Mouse (Mus musculus): ENCODE measurements around the gene Snx32. TPM values are rescaled to one million over a fixed set of nuclear protein-coding genes. Genes with fewer than 3 reads are reported as not detected.
"Not testable (repeated sequence)": the region's sequence is repeated elsewhere in the genome, so short reads cannot be mapped to it uniquely, and the experiment has no call there.

Gene Snx32
- polyA plus RNA-seq, 1 experiment, result 10.8 TPM

DNA sequence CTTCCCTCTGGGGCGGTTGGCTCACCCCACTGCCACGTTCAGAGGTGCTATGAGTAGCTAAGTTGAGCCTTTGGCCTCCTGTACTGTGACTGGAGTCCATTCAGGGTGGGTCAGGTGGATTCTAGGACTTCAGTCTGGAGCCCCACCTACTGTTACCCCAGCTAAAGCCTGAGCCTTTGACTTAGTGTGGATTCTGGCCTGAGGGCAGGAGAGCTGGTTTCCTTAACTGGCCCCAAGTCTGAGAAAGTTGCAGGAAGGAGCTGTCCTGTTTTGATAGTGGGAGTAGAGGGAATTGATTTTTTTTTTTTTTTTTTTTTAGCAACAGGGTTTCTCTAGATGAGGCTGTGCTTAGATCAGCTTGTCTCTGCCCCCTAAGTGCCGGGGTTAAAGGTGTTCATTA lies 16.0 kb downstream of the Snx32 start:
- Histone ChIP-seq H3K36me3 (ENCODE audit: control insufficient read depth, insufficient read depth, low read length) (peaks cover 41% of the 10 kb centered on the region), H3K27ac (ENCODE audit: insufficient read depth, low read length) (no peak overlapping the region), H3K4me1 (ENCODE audit: control insufficient read depth, insufficient read depth, insufficient read length) (no peaks in the 10 kb centered on the region), H3K27me3 (ENCODE audit: control insufficient read depth, insufficient read depth, low read length) (no peaks in the 10 kb centered on the region), H3K4me3 (ENCODE audit: extremely low read depth, insufficient read depth, insufficient read length) (no peak overlapping the region)
- TF ChIP-seq CTCF (IDR thresholded peaks at IDR 0.05; ENCODE audit: extremely low read depth, insufficient read depth, insufficient read length, insufficient replicate concordance), result no peak
- no peak for TF ChIP-seq POLR2A (IDR thresholded peaks at IDR 0.05; ENCODE audit: low read depth, low read length)
- DNase-seq (ENCODE audit: low read depth in 1 of 2, low spot score in 2 of 2), result no peak
- WGBS, result 86% methylated on average over 3 of the region's 3 CpGs

DNA sequence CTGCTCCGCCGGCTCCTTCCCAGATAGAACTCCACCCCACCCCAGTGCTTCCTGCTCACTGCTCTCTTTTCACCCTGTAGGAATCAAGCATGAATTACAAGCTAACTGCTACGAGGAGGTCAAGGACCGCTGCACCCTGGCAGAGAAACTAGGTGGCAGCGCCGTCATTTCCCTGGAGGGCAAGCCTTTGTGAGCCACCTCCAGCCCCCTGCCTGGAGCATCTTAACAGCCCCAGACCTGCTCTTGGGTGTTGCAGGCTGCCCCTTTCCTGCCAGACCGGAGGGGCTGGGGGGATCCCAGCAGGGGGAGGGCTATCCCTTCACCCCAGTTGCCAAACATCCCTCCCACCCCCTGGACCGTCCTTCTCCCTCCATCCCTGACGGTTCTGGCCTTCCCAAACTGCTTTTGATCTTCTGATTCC lies 17.0 kb downstream of the Snx32 start:
- not testable (repeated sequence) for H3K4me3 ChIP-seq (ENCODE audit: extremely low read depth, insufficient read depth, insufficient read length); H3K4me1 ChIP-seq (ENCODE audit: control insufficient read depth, insufficient read depth, insufficient read length); H3K27ac ChIP-seq (ENCODE audit: insufficient read depth, low read length); H3K27me3 ChIP-seq (ENCODE audit: control insufficient read depth, insufficient read depth, low read length); DNase-seq (ENCODE audit: low read depth in 1 of 2, low spot score in 2 of 2)
- 66% methylated on average over 9 of the region's 9 CpGs for WGBS
- H3K36me3 ChIP-seq (ENCODE audit: control insufficient read depth, insufficient read depth, low read length), result peaks cover 41% of the 10 kb centered on the region

DNA sequence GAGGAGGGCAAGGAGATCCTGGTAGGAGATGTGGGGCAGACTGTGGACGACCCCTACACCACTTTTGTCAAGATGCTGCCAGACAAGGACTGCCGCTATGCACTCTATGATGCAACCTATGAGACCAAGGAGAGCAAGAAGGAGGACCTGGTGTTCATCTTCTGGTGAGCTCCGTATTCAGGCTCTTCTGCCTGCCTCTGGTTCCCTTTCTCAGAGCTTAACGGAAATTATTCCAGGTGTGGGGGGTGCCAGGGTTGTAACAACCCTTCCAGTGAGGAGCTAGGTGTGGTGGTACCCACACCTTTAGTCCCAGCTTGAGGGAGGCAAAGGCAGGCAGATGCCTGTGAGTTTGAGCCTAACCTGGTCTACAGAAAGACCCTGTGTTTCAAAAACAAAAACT lies 17.7 kb downstream of the Snx32 start:
- DNase-seq (ENCODE audit: low read depth in 1 of 2, low spot score in 2 of 2), result no peak
- Histone ChIP-seq H3K4me1 (ENCODE audit: control insufficient read depth, insufficient read depth, insufficient read length) (no peaks in the 10 kb centered on the region), H3K27me3 (ENCODE audit: control insufficient read depth, insufficient read depth, low read length) (no peaks in the 10 kb centered on the region), H3K4me3 (ENCODE audit: extremely low read depth, insufficient read depth, insufficient read length) (no peak overlapping the region), H3K27ac (ENCODE audit: insufficient read depth, low read length) (no peak overlapping the region), H3K36me3 (ENCODE audit: control insufficient read depth, insufficient read depth, low read length) (peaks cover 39% of the 10 kb centered on the region)
- WGBS, result 81% methylated on average over 4 of the region's 4 CpGs
- no peak for TF ChIP-seq CTCF (IDR thresholded peaks at IDR 0.05; ENCODE audit: extremely low read depth, insufficient read depth, insufficient read length, insufficient replicate concordance)
- no peak for TF ChIP-seq POLR2A (IDR thresholded peaks at IDR 0.05; ENCODE audit: low read depth, low read length)

DNA sequence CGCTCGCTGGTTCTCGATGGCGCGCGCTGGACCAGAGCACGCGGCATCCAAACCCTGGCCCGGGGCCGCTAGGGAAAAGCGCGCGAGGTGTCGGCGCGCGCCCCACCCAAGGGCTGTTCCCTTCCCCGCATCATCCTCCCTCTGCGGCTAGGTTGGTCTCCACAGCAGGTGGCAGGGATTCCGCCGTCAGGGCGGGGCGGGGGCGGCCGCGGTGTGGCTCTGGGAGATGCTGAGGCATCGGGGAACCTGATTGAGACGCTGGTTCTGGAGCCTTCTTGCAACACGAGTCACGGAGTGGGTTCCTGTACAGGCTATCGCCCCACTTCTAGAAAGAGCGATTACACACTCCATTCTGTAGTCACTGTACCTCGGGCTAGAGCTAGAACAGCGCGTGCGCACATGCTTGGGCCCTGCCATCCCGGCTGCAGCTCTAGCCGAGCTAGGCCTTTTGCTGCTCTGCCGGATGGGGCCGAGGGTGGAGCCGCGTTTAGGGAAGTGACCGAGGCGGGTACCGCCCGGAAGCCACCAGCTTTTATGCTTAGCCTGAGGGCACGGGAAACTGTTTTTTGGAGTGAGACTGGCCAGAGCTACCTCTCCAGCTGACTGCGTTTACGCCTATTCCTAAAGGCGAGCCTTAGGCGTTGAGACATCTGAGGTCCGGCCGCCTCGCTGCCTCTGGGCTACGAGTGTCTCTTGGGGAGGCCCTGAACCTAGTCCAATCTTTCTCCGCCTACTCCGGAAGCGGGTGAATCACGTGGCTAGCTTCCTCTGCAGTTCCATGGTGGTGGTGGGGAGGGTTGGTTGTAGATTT lies 19.2 kb downstream of the Snx32 start:
- Histone ChIP-seq H3K27ac (ENCODE audit: insufficient read depth, low read length) (peak overlapping the region; percentile 97), H3K27me3 (ENCODE audit: control insufficient read depth, insufficient read depth, low read length) (no peaks in the 10 kb centered on the region), H3K4me1 (ENCODE audit: control insufficient read depth, insufficient read depth, insufficient read length) (peaks cover 8% of the 10 kb centered on the region; the same call in 1 of the 2 replicates), H3K4me3 (ENCODE audit: extremely low read depth, insufficient read depth, insufficient read length) (peak overlapping the region; percentile 72), H3K36me3 (ENCODE audit: control insufficient read depth, insufficient read depth, low read length) (peaks cover 26% of the 10 kb centered on the region)
- TF ChIP-seq CTCF (IDR thresholded peaks at IDR 0.05; ENCODE audit: extremely low read depth, insufficient read depth, insufficient read length, insufficient replicate concordance), result no peak
- TF ChIP-seq POLR2A (IDR thresholded peaks at IDR 0.05; ENCODE audit: low read depth, low read length), result peak; percentile 30
- DNase-seq (ENCODE audit: low read depth in 1 of 2, low spot score in 2 of 2), result peak; percentile 87 to 89
- WGBS, result under 1% methylated on average over 59 of the region's 59 CpGs

DNA sequence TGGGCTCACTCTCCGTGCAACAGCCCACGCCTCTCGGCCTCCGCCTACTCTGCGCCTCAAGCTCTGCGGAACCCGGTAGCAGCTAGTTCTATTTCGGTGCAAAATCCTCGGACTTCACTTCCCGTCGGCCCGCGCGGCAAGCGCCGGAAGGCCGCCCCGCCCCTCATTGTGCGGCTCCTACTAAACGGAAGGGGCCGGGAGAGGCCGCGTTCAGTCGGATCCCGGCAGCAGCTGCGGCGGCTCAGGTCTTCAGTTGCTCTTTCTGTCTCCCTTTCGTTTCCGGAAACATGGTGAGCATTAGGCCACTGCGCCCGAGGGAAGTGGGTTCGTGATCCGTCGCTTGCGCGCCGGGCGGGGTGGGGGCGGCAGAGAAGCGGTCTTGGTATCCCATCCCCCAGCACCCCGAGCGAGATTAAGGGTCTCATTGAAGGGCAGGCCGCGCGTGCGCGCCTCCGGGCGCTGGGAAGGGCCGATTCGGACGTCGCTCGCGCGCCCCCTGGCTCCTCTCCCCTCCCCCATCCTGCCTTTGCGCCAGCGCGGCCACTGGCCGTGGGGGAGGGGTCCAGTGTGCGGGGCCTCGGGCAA lies 19.9 kb downstream of the Snx32 start, which contains the start of gene Cfl1:
Gene Cfl1 (plus strand): TSS at position 143 of the 585 bp plus-strand sequence.
- Histone ChIP-seq H3K4me3 (ENCODE audit: extremely low read depth, insufficient read depth, insufficient read length) (peak within 1 kb of the TSS; percentile 73), H3K27ac (ENCODE audit: insufficient read depth, low read length) (peak within 1 kb of the TSS; percentile 99), H3K27me3 (ENCODE audit: control insufficient read depth, insufficient read depth, low read length) (no peaks in the 10 kb centered on the region), H3K36me3 (ENCODE audit: control insufficient read depth, insufficient read depth, low read length) (peaks cover 25% of the 10 kb centered on the region), H3K4me1 (ENCODE audit: control insufficient read depth, insufficient read depth, insufficient read length) (peaks cover 8% of the 10 kb centered on the region; the same call in 1 of the 2 replicates)
- TF ChIP-seq POLR2A (IDR thresholded peaks at IDR 0.05; ENCODE audit: low read depth, low read length), result peak; percentile 96
- no peak for TF ChIP-seq CTCF (IDR thresholded peaks at IDR 0.05; ENCODE audit: extremely low read depth, insufficient read depth, insufficient read length, insufficient replicate concordance)
- DNase-seq (ENCODE audit: low read depth in 1 of 2, low spot score in 2 of 2), result peak; percentile 88 to 95
- 1% methylated on average over 62 of the region's 62 CpGs for WGBS

DNA sequence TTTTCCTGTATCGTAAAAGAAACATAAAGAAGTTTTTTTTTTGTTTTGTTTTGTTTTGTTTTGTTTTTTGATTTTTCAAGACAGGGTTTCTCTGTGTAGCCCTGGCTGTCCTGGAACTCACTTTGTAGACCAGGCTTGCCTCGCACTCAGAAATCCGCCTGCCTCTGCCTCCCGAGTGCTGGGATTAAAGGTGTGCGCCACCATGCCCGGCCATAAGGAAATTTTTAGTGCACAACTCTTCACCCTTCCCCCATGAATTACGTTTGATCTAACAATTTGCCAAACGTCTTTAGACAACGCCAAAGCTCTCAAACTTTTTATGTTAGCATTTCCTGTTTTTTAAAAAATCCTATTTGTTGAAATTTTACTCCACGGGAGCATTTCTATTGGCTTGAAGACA lies 20.6 kb downstream of the Snx32 start:
- peak overlapping the region; percentile 78 for H3K27ac ChIP-seq (ENCODE audit: insufficient read depth, low read length)
- H3K27me3 ChIP-seq (ENCODE audit: control insufficient read depth, insufficient read depth, low read length); H3K4me1 ChIP-seq (ENCODE audit: control insufficient read depth, insufficient read depth, insufficient read length); DNase-seq (ENCODE audit: low read depth in 1 of 2, low spot score in 2 of 2); H3K4me3 ChIP-seq (ENCODE audit: extremely low read depth, insufficient read depth, insufficient read length): not testable (repeated sequence)
- H3K36me3 ChIP-seq (ENCODE audit: control insufficient read depth, insufficient read depth, low read length), result peaks cover 24% of the 10 kb centered on the region
- WGBS, result 21% methylated on average over 10 of the region's 10 CpGs

Measured in spleen, adult 2 months (tissue).